Mouse (Mus musculus): ENCODE data around the gene Smim14. TPM values are rescaled to one million over a fixed set of nuclear protein-coding genes. Genes with fewer than 3 reads are reported as not detected.

Smim14 gene
- polyA plus RNA-seq, 1 experiment from 2014 or later, result 250 TPM

GRCm38 (mm10) chr5:65534496-65534895 is 2.5 kb downstream of the Smim14 start:
- WGBS, result 66% methylated on average over 4 of the region's 4 CpGs
- Histone ChIP-seq H3K9ac (ENCODE audit: low read depth, low read length) (no peak overlapping the region), H3K9me3 (ENCODE audit: control insufficient read depth) (no peaks in the 10 kb centered on the region), H3K4me3 (ENCODE audit: low read depth, low read length) (no peak overlapping the region), H3K27ac (ENCODE audit: low read depth, low read length) (no peak overlapping the region), H3K4me1 (replicated peaks; ENCODE audit: control insufficient read depth, insufficient read depth, low read length) (no peaks in the 10 kb centered on the region), H3K36me3 (ENCODE audit: control insufficient read depth, insufficient read depth) (no peaks in the 10 kb centered on the region), H3K4me2 (replicated peaks; ENCODE audit: low read depth) (no peak overlapping the region), H3K27me3 (replicated peaks; ENCODE audit: control insufficient read depth, insufficient read depth, low read length) (no peaks in the 10 kb centered on the region)
- no peak for ATAC-seq
- TF ChIP-seq CTCF (IDR thresholded peaks at IDR 0.05; ENCODE audit: low read depth), result no peak

GRCm38 (mm10) chr5:65531283-65531682 is 5.7 kb downstream of the Smim14 start:
- Histone ChIP-seq H3K4me2 (replicated peaks; ENCODE audit: low read depth) (no peak overlapping the region), H3K4me1 (replicated peaks; ENCODE audit: control insufficient read depth, insufficient read depth, low read length) (no peaks in the 10 kb centered on the region), H3K4me3 (ENCODE audit: low read depth, low read length) (no peak overlapping the region), H3K9ac (ENCODE audit: low read depth, low read length) (no peak overlapping the region), H3K27ac (ENCODE audit: low read depth, low read length) (no peak overlapping the region), H3K27me3 (replicated peaks; ENCODE audit: control insufficient read depth, insufficient read depth, low read length) (no peaks in the 10 kb centered on the region), H3K9me3 (ENCODE audit: control insufficient read depth) (no peaks in the 10 kb centered on the region), H3K36me3 (ENCODE audit: control insufficient read depth, insufficient read depth) (no peaks in the 10 kb centered on the region)
- TF ChIP-seq CTCF (IDR thresholded peaks at IDR 0.05; ENCODE audit: low read depth), result no peak
- 81% methylated on average over 3 of the region's 3 CpGs for WGBS
- ATAC-seq, result no peak

GRCm38 (mm10) chr5:65525674-65526443 is 11.1 kb downstream of the Smim14 start:
- Histone ChIP-seq H3K4me2 (replicated peaks; ENCODE audit: low read depth) (no peak overlapping the region), H3K4me3 (ENCODE audit: low read depth, low read length) (no peak overlapping the region), H3K9ac (ENCODE audit: low read depth, low read length) (no peak overlapping the region), H3K9me3 (ENCODE audit: control insufficient read depth) (no peaks in the 10 kb centered on the region), H3K4me1 (replicated peaks; ENCODE audit: control insufficient read depth, insufficient read depth, low read length) (no peaks in the 10 kb centered on the region), H3K27ac (ENCODE audit: low read depth, low read length) (no peak overlapping the region), H3K27me3 (replicated peaks; ENCODE audit: control insufficient read depth, insufficient read depth, low read length) (no peaks in the 10 kb centered on the region), H3K36me3 (ENCODE audit: control insufficient read depth, insufficient read depth) (no peaks in the 10 kb centered on the region)
- peak; percentile 81 for TF ChIP-seq CTCF (IDR thresholded peaks at IDR 0.05; ENCODE audit: low read depth)
- ATAC-seq, result peak; percentile 28; the same call in 1 of the 2 replicates
- 25% methylated on average over 8 of the region's 8 CpGs for WGBS

- H3K27me3 ChIP-seq (replicated peaks; ENCODE audit: control insufficient read depth, insufficient read depth, low read length), result no peaks in the 10 kb centered on the region
- no peak for TF ChIP-seq CTCF (IDR thresholded peaks at IDR 0.05; ENCODE audit: low read depth)
- no peaks in the 10 kb centered on the region for H3K9me3 ChIP-seq (ENCODE audit: control insufficient read depth)
- no peaks in the 10 kb centered on the region for H3K4me1 ChIP-seq (replicated peaks; ENCODE audit: control insufficient read depth, insufficient read depth, low read length)
- no peaks in the 10 kb centered on the region for H3K36me3 ChIP-seq (ENCODE audit: control insufficient read depth, insufficient read depth)
- no peak overlapping the region for H3K27ac ChIP-seq (ENCODE audit: low read depth, low read length)
- H3K4me2 ChIP-seq (replicated peaks; ENCODE audit: low read depth), result no peak overlapping the region
- WGBS, result 70% methylated on average over 4 of the region's 4 CpGs
- no peak overlapping the region for H3K4me3 ChIP-seq (ENCODE audit: low read depth, low read length)
- H3K9ac ChIP-seq (ENCODE audit: low read depth, low read length), result no peak overlapping the region
- no peak for ATAC-seq
Observed at GRCm38 (mm10) chr5:65524831-65525230, 12.2 kb downstream of the Smim14 start.

- Histone ChIP-seq H3K4me3 (ENCODE audit: low read depth, low read length) (no peak overlapping the region), H3K9ac (ENCODE audit: low read depth, low read length) (no peak overlapping the region), H3K36me3 (ENCODE audit: control insufficient read depth, insufficient read depth) (no peaks in the 10 kb centered on the region), H3K9me3 (ENCODE audit: control insufficient read depth) (no peaks in the 10 kb centered on the region), H3K4me2 (replicated peaks; ENCODE audit: low read depth) (no peak overlapping the region), H3K27ac (ENCODE audit: low read depth, low read length) (no peak overlapping the region), H3K4me1 (replicated peaks; ENCODE audit: control insufficient read depth, insufficient read depth, low read length) (no peaks in the 10 kb centered on the region), H3K27me3 (replicated peaks; ENCODE audit: control insufficient read depth, insufficient read depth, low read length) (no peaks in the 10 kb centered on the region)
- WGBS, result 84% methylated on average over 1 of the region's 1 CpGs
- ATAC-seq, result no peak
- TF ChIP-seq CTCF (IDR thresholded peaks at IDR 0.05; ENCODE audit: low read depth), result peak; percentile 60
Observed at GRCm38 (mm10) chr5:65521803-65522202, 15.2 kb downstream of the Smim14 start.

- no peak for TF ChIP-seq CTCF (IDR thresholded peaks at IDR 0.05; ENCODE audit: low read depth)
- Histone ChIP-seq H3K9me3 (ENCODE audit: control insufficient read depth) (0 out of 2 replicates have a peak, but pooled peaks cover 3% of the 10 kb centered on the region), H3K4me2 (replicated peaks; ENCODE audit: low read depth) (no peak overlapping the region), H3K4me1 (replicated peaks; ENCODE audit: control insufficient read depth, insufficient read depth, low read length) (no peaks in the 10 kb centered on the region), H3K27me3 (replicated peaks; ENCODE audit: control insufficient read depth, insufficient read depth, low read length) (no peaks in the 10 kb centered on the region), H3K9ac (ENCODE audit: low read depth, low read length) (no peak overlapping the region), H3K36me3 (ENCODE audit: control insufficient read depth, insufficient read depth) (no peaks in the 10 kb centered on the region), H3K27ac (ENCODE audit: low read depth, low read length) (no peak overlapping the region), H3K4me3 (ENCODE audit: low read depth, low read length) (no peak overlapping the region)
- WGBS, result 31% methylated on average over 5 of the region's 5 CpGs
- peak; percentile 77 for ATAC-seq
Observed at GRCm38 (mm10) chr5:65514635-65515278, 22.2 kb downstream of the Smim14 start.
